Mouse (Mus musculus): ENCODE results near the gene Traf3ip2. TPM values are rescaled to one million over a fixed set of nuclear protein-coding genes. Genes with fewer than 3 reads are reported as not detected.

The Traf3ip2 gene
- polyA plus RNA-seq, 1 experiment from 2014 or later: 8.6 TPM

DNA sequence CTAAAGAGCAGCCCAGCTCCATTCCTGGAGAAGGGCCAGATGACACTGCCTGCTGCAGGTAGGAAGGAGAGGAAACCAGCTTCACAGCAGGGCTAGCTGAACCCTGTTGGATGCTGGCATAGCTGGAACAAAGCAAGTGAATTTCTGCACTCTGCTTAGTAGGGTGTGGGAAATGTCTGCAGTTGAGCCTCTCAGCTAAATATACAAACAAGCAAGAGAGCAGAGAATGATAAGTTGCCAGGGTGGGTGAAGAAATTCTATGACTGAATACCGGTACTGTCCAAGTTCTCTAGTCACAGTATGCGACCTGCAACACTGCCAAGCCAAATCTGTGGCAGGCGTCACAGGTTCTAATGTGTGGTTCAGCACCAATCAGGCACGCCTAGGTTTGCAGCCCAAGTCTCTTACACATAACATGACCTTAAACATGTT lies 52.4 kb downstream of the Traf3ip2 start:
- no peak overlapping the region for H3K4me2 ChIP-seq
- H3K36me3 ChIP-seq: no peaks in the 10 kb centered on the region
- 63% methylated on average over 4 of the region's 4 CpGs for WGBS
- H3K4me1 ChIP-seq (replicated peaks): peaks cover 28% of the 10 kb centered on the region
- peak overlapping the region; percentile 24; the same call in 1 of the 2 replicates for H3K9ac ChIP-seq
- peak overlapping the region; percentile 71 for H3K27ac ChIP-seq
- H3K4me3 ChIP-seq: no peak overlapping the region
- no peaks in the 10 kb centered on the region for H3K9me3 ChIP-seq
- H3K27me3 ChIP-seq: no peaks in the 10 kb centered on the region
- peak; percentile 41 for ATAC-seq (ENCODE audit: low FRiP score)

DNA sequence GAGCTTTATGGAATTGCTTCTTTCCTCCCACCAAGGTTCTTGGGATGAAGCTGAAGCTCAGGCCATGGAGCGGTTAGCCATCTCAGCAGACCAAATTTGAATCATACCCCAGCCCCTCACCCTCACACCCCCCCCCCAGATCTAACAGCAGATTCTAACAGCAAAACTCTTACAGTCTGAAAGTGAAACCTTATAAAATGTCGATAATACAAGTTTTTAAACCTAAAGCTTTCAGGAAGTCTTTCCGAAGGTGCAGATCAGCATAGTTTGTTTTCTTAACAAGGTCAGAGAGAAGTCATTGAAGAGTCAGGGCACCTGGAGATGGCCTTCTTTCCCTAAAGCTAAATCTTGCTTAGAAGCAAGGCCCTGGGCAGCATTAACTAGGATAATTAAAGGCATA lies 53.3 kb downstream of the Traf3ip2 start:
- 79% methylated on average over 3 of the region's 3 CpGs for WGBS
- Histone ChIP-seq H3K27me3 (no peaks in the 10 kb centered on the region), H3K9me3 (no peaks in the 10 kb centered on the region), H3K27ac (0 out of 2 replicates have a peak overlapping the region, but pooled peaks have one; percentile 23), H3K4me3 (no peak overlapping the region), H3K36me3 (peaks cover 7% of the 10 kb centered on the region), H3K9ac (no peak overlapping the region), H3K4me1 (replicated peaks) (peaks cover 19% of the 10 kb centered on the region), H3K4me2 (no peak overlapping the region)
- no peak for ATAC-seq (ENCODE audit: low FRiP score)

DNA sequence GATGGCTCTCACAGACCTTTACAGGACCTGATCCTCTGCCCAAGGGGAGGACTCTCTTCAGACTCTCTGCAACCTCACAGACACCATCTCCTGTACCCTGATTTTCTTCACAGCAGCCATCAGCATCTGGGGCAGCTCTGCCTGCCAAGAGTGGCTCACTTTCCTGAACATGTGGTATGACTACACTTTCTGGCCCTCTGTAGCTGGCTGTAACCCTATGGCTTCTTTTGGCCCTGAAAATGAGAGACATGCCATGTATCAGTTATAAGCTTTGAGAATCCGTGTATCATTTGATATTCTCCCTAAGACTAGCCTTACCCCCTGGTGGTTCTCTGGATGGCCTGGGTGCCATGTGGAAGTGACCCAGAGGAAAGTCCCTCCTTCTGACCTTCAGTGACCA lies 58.7 kb downstream of the Traf3ip2 start:
- Histone ChIP-seq H3K4me2 (no peak overlapping the region), H3K27ac (no peak overlapping the region), H3K27me3 (no peaks in the 10 kb centered on the region), H3K4me1 (replicated peaks) (peaks cover 33% of the 10 kb centered on the region), H3K9me3 (no peaks in the 10 kb centered on the region), H3K9ac (no peak overlapping the region), H3K36me3 (peaks cover 7% of the 10 kb centered on the region), H3K4me3 (no peak overlapping the region)
- ATAC-seq (ENCODE audit: low FRiP score): no peak
- WGBS: 89% methylated on average over 1 of the region's 1 CpGs

DNA sequence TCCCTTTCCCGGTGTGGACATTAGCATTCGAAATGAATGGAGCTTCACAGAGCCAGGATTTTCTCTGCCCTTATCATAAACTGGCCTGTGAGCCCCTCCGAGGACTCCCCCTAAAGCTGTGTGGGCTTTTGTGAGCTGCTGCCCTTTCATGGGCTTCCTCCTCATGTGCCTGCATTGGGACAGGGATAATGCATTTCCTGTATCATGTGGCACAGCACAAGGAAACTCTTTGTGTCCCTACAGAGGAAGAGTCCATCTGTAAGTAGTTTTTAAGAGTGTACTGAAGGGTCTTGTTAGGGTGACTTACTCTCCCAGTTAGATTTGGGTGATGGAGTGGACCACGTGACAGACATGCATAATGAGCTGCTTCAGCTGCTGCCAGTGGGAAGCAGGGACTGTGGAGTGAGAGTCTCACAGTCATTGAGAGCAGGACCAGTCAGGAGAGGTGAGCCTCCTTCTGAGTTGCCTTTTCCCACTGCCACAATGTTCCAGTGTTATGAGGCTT lies 59.9 kb downstream of the Traf3ip2 start:
- no peak overlapping the region for H3K4me2 ChIP-seq

DNA sequence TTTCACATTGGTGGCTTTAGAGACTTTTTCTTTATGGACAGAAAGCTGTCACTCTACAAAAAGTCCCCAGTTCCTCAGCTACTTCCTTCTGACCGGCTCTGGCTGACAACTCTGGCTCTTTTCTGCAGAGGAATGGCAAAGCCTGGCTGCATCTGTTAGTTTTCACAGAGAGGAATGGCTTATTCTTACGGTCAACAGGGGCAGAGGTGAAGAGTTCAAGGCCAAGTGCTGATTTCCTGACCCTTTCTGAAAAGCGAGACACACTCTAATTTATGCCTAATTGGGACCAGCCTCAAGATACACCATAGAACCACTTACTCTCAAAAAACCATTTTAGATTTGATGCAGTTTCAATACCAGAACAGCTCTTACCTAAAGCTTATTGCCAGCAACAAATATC lies 61.4 kb downstream of the Traf3ip2 start:
- Histone ChIP-seq H3K9ac (0 out of 2 replicates have a peak overlapping the region, but pooled peaks have one; percentile 49), H3K27ac (peak overlapping the region; percentile 79), H3K9me3 (no peaks in the 10 kb centered on the region), H3K36me3 (peaks cover 13% of the 10 kb centered on the region), H3K4me2 (no peak overlapping the region), H3K4me3 (no peak overlapping the region), H3K4me1 (replicated peaks) (peaks cover 33% of the 10 kb centered on the region), H3K27me3 (no peaks in the 10 kb centered on the region)
- 18% methylated on average over 3 of the region's 3 CpGs for WGBS
- no peak for ATAC-seq (ENCODE audit: low FRiP score)

More for the DNA sequence above, 59.9 kb downstream of the Traf3ip2 start:
- WGBS: 7% methylated on average over 4 of the region's 4 CpGs
- Histone ChIP-seq H3K4me1 (replicated peaks) (peaks cover 33% of the 10 kb centered on the region), H3K4me3 (no peak overlapping the region), H3K27me3 (no peaks in the 10 kb centered on the region), H3K9ac (peak overlapping the region; percentile 49; the same call in 1 of the 2 replicates), H3K9me3 (no peaks in the 10 kb centered on the region), H3K27ac (peak overlapping the region; percentile 79), H3K36me3 (peaks cover 13% of the 10 kb centered on the region)
- peak; percentile 90 for ATAC-seq (ENCODE audit: low FRiP score)

DNA sequence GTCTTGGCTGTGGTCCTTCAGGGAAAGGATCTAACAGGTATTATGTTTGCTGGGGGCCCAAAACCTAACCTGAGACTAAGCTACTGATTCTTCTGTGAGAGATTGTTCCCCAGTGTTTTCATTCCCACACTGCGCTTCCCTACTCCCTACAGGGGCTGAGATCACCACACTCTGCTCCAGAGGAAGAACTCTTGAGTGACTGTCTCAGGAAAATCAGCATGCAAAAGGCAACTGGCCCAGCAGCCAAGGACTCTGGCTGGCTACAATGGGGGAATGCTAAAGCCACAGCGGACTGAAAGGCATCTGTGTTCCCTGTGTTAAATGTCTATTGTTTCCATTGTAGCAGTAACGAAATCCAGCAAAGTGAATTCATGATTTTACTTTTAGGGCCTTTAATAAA lies 62.0 kb downstream of the Traf3ip2 start:
- Histone ChIP-seq H3K4me3 (no peak overlapping the region), H3K27me3 (no peaks in the 10 kb centered on the region), H3K4me2 (no peak overlapping the region), H3K4me1 (replicated peaks) (peaks cover 33% of the 10 kb centered on the region), H3K36me3 (peaks cover 13% of the 10 kb centered on the region), H3K27ac (peak overlapping the region; percentile 70), H3K9me3 (no peaks in the 10 kb centered on the region), H3K9ac (no peak overlapping the region)
- no peak for ATAC-seq (ENCODE audit: low FRiP score)
- 15% methylated on average over 3 of the region's 3 CpGs for WGBS

DNA sequence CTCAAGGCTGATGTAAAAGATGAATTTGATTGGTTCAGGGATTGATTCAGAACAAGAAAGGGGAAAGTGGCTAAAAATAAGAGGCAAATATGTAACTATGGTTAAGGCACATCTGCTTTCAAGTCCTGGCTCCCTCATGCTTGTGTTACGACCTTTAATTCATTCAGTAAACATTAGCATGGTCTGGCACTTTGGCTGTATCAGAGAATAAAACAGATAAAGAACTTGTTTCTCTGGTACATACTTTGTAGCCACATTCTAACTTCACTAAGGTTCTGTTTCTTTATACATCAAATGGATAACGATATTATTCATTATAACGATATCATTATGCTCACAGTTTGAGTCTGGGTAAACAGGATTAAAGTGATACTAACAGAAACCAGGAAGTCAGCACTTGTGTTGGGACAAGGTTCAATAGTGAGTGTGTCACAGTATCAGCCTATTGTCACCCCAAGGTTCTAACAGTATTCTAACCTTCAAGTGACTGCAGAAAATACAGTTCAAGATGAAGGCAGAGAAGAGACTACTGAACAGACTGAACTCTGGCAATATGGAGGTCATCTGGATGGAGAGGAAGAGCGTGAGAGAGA lies 65.6 kb downstream of the Traf3ip2 start:
- no peak for ATAC-seq (ENCODE audit: low FRiP score)
- Histone ChIP-seq H3K4me2 (no peak overlapping the region), H3K27ac (no peak overlapping the region), H3K9me3 (no peaks in the 10 kb centered on the region), H3K9ac (no peak overlapping the region), H3K4me1 (replicated peaks) (peaks cover 21% of the 10 kb centered on the region), H3K36me3 (peaks cover 11% of the 10 kb centered on the region), H3K27me3 (no peaks in the 10 kb centered on the region), H3K4me3 (no peak overlapping the region)
- WGBS: 91% methylated on average over 4 of the region's 4 CpGs

DNA sequence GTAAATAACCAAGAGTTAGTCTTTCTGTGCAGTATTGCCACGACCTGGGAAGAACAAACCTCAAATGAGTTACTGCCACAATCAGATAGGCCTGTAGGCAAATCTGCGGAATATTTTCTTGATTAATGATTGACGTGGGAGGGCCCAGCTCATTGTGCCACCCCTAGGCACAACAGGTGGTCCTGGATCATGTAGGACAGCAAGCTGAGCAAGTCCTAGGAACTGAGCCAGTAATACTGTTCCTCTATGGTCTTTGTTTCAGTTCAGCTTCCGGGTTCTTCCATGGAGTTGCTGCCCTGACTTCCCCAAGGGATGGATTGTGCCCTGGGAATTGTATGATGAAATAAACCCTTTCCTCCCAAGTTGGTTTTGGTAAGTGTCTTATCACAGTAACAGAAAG lies 68.3 kb downstream of the Traf3ip2 start:
- peaks cover 11% of the 10 kb centered on the region for H3K36me3 ChIP-seq
- H3K27ac ChIP-seq: no peak overlapping the region
- peaks cover 10% of the 10 kb centered on the region for H3K4me1 ChIP-seq (replicated peaks)
- no peaks in the 10 kb centered on the region for H3K27me3 ChIP-seq
- H3K4me3 ChIP-seq: no peak overlapping the region
- H3K9ac ChIP-seq: no peak overlapping the region
- no peak overlapping the region for H3K4me2 ChIP-seq
- WGBS: 77% methylated on average over 4 of the region's 4 CpGs
- no peak for ATAC-seq (ENCODE audit: low FRiP score)
- H3K9me3 ChIP-seq: no peaks in the 10 kb centered on the region

DNA sequence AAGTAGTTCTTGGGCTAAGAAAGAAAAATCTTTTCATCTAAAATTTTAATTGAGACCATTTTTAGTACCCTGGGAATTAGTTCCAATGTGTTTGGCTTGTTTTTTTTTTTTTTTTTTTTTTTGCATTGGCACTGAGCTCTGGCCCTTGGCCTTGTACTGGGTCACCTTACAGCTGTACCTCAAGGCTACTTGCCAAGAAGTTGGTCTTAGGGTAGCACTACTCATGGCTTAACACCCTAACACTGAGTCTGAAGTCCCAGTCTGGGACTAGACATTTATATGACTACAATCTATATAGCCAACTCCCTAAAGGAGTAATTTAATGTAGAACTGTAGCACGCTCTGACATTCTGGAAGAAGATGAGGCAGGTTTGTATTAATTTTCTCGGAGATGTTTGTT lies 69.8 kb downstream of the Traf3ip2 start:
- no peak overlapping the region for H3K9ac ChIP-seq
- H3K4me1 ChIP-seq (replicated peaks): peaks cover 8% of the 10 kb centered on the region
- WGBS: 87% methylated on average over 2 of the region's 2 CpGs
- H3K4me3 ChIP-seq: no peak overlapping the region
- H3K27me3 ChIP-seq: no peaks in the 10 kb centered on the region
- no peak overlapping the region for H3K4me2 ChIP-seq
- no peak overlapping the region for H3K27ac ChIP-seq
- no peaks in the 10 kb centered on the region for H3K9me3 ChIP-seq
- peaks cover 4% of the 10 kb centered on the region; the same call in 1 of the 2 replicates for H3K36me3 ChIP-seq
- no peak for ATAC-seq (ENCODE audit: low FRiP score)

DNA sequence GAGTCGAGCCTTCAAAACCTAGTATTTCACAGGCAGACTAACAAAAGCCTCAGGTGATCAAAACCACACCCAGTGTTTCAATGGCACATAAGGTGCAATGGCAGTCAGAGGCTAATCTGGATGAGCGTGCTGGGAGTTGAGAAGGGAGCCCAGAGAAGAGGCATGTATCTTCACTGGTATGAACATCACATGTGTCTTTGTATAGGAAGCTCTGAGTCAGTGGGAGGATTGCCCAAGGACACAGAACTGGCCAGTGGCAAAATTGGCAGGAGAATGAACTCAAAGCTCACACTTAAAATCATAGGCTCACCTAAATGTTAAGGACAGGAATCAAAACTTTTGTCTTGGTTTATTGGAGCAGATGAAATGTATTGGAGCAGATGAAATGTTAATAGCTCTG lies 70.7 kb downstream of the Traf3ip2 start:
- Histone ChIP-seq H3K4me3 (no peak overlapping the region), H3K36me3 (peaks cover 4% of the 10 kb centered on the region; the same call in 1 of the 2 replicates), H3K9me3 (no peaks in the 10 kb centered on the region), H3K4me1 (replicated peaks) (peaks cover 10% of the 10 kb centered on the region), H3K27ac (no peak overlapping the region), H3K9ac (no peak overlapping the region), H3K4me2 (no peak overlapping the region), H3K27me3 (no peaks in the 10 kb centered on the region)
- 92% methylated on average over 2 of the region's 2 CpGs for WGBS
- ATAC-seq (ENCODE audit: low FRiP score): no peak

DNA sequence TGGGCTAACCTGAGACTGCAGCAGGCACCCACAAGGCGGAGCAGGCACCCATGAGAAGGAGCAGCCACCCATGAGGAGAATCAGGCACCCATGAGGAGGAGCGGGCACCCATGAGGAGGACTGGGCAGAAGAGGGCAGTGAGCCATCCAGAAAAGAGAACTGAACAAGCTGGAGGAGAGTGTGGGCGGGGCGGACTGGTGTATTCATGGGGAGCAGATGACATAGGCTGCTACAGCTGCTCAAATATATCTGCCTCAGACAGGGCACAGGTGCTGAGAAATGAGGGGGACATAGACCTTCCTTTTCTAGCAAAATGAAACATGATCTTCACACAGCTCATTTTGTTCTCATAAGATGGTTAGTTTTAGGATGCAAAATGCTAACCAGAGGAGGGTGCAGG lies 74.1 kb downstream of the Traf3ip2 start:
- no peak for ATAC-seq (ENCODE audit: low FRiP score)
- H3K27me3 ChIP-seq: no peaks in the 10 kb centered on the region
- no peaks in the 10 kb centered on the region for H3K36me3 ChIP-seq

DNA sequence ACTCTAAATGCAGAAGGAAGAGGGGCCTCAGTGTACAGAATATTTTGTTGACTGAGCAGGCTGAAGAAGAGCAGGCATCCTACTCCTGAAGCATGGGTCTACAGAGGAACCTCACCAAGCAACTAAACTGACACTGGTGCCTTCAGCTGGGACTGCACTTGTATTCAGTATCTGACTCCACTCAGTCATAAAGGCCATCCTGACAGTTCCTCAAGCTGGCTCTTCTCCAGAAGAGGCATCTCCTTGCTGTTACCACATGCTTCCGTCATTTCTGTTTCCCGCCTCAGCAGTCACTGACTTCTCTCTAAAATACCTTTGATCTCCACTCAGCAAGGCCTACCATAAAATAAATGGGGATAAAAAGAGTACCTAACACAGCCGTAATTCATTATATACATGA lies 75.1 kb downstream of the Traf3ip2 start:
- H3K4me1 ChIP-seq (replicated peaks): peaks cover 10% of the 10 kb centered on the region
- no peak overlapping the region for H3K4me3 ChIP-seq
- H3K36me3 ChIP-seq: no peaks in the 10 kb centered on the region
- ATAC-seq (ENCODE audit: low FRiP score): no peak
- H3K4me2 ChIP-seq: no peak overlapping the region
- H3K27ac ChIP-seq: no peak overlapping the region
- no peaks in the 10 kb centered on the region for H3K9me3 ChIP-seq
- WGBS: 76% methylated on average over 3 of the region's 3 CpGs
- H3K9ac ChIP-seq: no peak overlapping the region
- no peaks in the 10 kb centered on the region for H3K27me3 ChIP-seq

More for the DNA sequence above, 74.1 kb downstream of the Traf3ip2 start:
- 91% methylated on average over 4 of the region's 4 CpGs for WGBS
- Histone ChIP-seq H3K4me2 (no peak overlapping the region), H3K4me3 (no peak overlapping the region), H3K9me3 (no peaks in the 10 kb centered on the region), H3K9ac (no peak overlapping the region), H3K4me1 (replicated peaks) (peaks cover 10% of the 10 kb centered on the region), H3K27ac (no peak overlapping the region)
